Mouse (Mus musculus) erythroblast, embryonic 14.5 days (primary cell): ENCODE measurements at regions not wholly inside any gene's neighbourhood (a gene's known extent, or its start where the extent isn't known, plus 50 kb on each side); places are given as distances from the start of the nearest gene placed in this dataset.

Source experiments
- H3K27me3 ChIP-seq: 2 replicates; pipeline ENCODE4 v1.6.1; 2012; ENCODE audit warnings: inconsistent platforms; ENCODE audit not compliant: control insufficient read depth
- H3K36me3 ChIP-seq: 2 replicates; pipeline ENCODE4 v1.6.1; 2012; ENCODE audit warnings: mild to moderate bottlenecking, inconsistent platforms; ENCODE audit not compliant: control insufficient read depth
- H3K4me1 ChIP-seq: 2 replicates; pipeline ENCODE4 v1.6.1; 2012; ENCODE audit warnings: inconsistent platforms; ENCODE audit not compliant: control insufficient read depth
- H3K4me3 ChIP-seq: replicated peaks from 2 replicates; pipeline ENCODE3; 2012; ENCODE audit warnings: moderate library complexity, mild to moderate bottlenecking, inconsistent platforms
- H3K9me3 ChIP-seq: 2 replicates; pipeline ENCODE4 v1.6.1; 2012; ENCODE audit warnings: low read length, inconsistent platforms, mixed read lengths; ENCODE audit not compliant: control insufficient read depth
- GATA1 ChIP-seq: IDR thresholded peaks from 2 replicates; pipeline ENCODE4 v1.6.1; 2012; ENCODE audit warnings: low read length, inconsistent platforms, mixed read lengths
- TAL1 ChIP-seq: IDR thresholded peaks from 3 replicates; pipeline ENCODE4 v1.6.1; 2012; ENCODE audit warnings: low read length, inconsistent platforms, mixed read lengths

- no peak for TF ChIP-seq TAL1
- TF ChIP-seq GATA1 = no peak
- H3K4me1 ChIP-seq = no peaks in the 10 kb centered on the region
- no peaks in the 10 kb centered on the region for H3K36me3 ChIP-seq
- H3K9me3 ChIP-seq = no peaks in the 10 kb centered on the region
- no peaks in the 10 kb centered on the region; the same call in 1 of the 2 replicates for H3K27me3 ChIP-seq
- no peak overlapping the region for H3K4me3 ChIP-seq
Observed at GRCm38 (mm10) chr10:98592154-98592553, 322.1 kb upstream of the Atp2b1 start.

- Histone ChIP-seq H3K4me1 (no peaks in the 10 kb centered on the region), H3K36me3 (no peaks in the 10 kb centered on the region), H3K27me3 (no peaks in the 10 kb centered on the region; the same call in 1 of the 2 replicates), H3K9me3 (no peaks in the 10 kb centered on the region), H3K4me3 (no peak overlapping the region)
- TF ChIP-seq GATA1 = no peak
- no peak for TF ChIP-seq TAL1
Observed at GRCm38 (mm10) chr10:98593910-98594309, 320.3 kb upstream of the Atp2b1 start.

GRCm38 (mm10) chr10:98608221-98608941 lies 305.8 kb upstream of the Atp2b1 start:
- TF ChIP-seq GATA1 = no peak
- no peak for TF ChIP-seq TAL1
- peaks cover 13% of the 10 kb centered on the region for H3K27me3 ChIP-seq
- no peaks in the 10 kb centered on the region for H3K4me1 ChIP-seq
- H3K36me3 ChIP-seq = no peaks in the 10 kb centered on the region
- no peak overlapping the region for H3K4me3 ChIP-seq
- no peaks in the 10 kb centered on the region for H3K9me3 ChIP-seq

DNA sequence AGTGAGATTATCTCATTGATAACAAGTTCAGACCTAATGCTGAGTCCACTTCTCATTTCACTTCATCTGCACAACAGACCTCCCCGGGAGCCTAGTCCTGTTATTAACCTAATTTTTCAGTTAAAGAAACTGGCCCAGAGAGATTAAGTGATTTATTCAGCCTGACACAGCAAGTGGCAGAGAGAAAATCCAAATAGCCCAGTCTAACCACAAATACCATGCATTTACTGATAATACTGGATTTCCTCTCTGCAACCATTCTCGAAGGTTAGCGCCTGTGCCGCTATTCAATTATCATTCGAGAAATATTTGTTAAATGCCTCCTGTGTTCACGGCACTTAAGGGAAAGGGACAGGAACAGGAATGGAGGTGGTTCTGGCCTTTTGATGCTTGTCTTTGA lies 303.5 kb upstream of the Atp2b1 start:
- no peak overlapping the region for H3K4me3 ChIP-seq
- peaks cover 26% of the 10 kb centered on the region for H3K27me3 ChIP-seq
- no peak for TF ChIP-seq TAL1
- TF ChIP-seq GATA1 = no peak
- no peaks in the 10 kb centered on the region for H3K4me1 ChIP-seq
- H3K9me3 ChIP-seq = no peaks in the 10 kb centered on the region
- no peaks in the 10 kb centered on the region for H3K36me3 ChIP-seq

DNA sequence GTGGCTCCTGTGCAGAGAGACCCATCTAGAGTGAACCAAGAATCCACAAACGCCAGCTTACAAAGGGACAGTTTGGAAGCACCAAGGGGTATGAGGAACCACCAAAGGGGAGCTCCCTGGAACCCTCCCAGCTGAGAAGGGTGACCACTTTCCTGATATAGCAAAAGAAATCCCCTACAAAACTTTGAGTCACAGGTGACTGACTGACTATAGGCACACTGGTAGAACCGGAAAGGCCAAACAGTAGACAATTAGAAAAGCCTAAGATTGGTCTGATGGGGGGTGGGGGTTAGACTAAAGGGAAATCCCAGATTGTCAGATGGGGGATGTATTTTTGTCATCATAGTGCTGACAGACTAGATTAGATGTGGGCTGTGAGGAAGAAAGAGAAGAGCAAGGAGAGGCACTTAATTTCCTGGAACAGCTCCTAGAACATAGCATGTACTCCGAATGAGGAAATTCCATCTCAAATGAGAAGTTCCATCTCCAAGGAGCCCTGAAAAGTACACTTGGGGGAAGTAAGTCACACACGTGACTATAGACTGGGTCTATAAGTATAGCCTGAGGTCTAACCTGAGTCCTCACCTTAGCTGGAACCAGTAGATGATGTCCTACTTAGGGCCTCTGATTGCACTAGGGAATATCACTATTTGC lies 302.4 kb upstream of the Atp2b1 start:
- Histone ChIP-seq H3K27me3 (peaks cover 34% of the 10 kb centered on the region), H3K9me3 (no peaks in the 10 kb centered on the region), H3K36me3 (no peaks in the 10 kb centered on the region), H3K4me1 (no peaks in the 10 kb centered on the region), H3K4me3 (no peak overlapping the region)
- TF ChIP-seq GATA1 (no peak), TAL1 (no peak)

- Histone ChIP-seq H3K4me3 (no peak overlapping the region), H3K27me3 (peaks cover 27% of the 10 kb centered on the region), H3K4me1 (peaks cover 14% of the 10 kb centered on the region), H3K36me3 (no peaks in the 10 kb centered on the region), H3K9me3 (no peaks in the 10 kb centered on the region)
- TF ChIP-seq GATA1 (no peak), TAL1 (no peak)
Observed at GRCm38 (mm10) chr10:98618736-98619525, 295.3 kb upstream of the Atp2b1 start.

DNA sequence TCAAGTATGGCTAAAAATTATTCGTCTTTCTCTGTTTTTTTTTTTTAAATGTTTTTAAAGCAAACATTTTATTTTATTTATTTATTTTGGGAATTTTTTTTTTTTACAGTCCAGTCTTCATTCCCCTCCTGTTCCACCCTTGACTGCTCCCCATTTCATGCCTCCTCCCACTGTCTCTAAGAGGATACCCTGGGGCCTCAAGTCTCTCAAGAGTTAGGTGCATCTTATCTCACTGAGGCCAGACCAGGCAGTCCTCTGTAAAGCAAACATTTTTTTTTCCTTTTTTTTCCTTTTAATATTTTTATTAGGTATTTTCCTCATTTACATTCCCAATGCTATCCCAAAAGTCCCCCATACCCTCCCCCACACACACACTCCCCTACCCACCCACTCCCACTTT lies 290.1 kb upstream of the Atp2b1 start:
- Histone ChIP-seq H3K27me3 (peaks cover 2% of the 10 kb centered on the region; the same call in 1 of the 2 replicates), H3K36me3 (no peaks in the 10 kb centered on the region), H3K4me1 (peaks cover 43% of the 10 kb centered on the region), H3K4me3 (peak overlapping the region; percentile 60), H3K9me3 (no peaks in the 10 kb centered on the region)
- TF ChIP-seq GATA1 (no peak), TAL1 (no peak)

- TF ChIP-seq GATA1 (peak; percentile 64), TAL1 (peak; percentile 75)
- Histone ChIP-seq H3K4me3 (peak overlapping the region; percentile 60), H3K36me3 (no peaks in the 10 kb centered on the region), H3K27me3 (no peaks in the 10 kb centered on the region), H3K9me3 (no peaks in the 10 kb centered on the region), H3K4me1 (peaks cover 43% of the 10 kb centered on the region)
Observed at GRCm38 (mm10) chr10:98624681-98625321, 289.4 kb upstream of the Atp2b1 start.

GRCm38 (mm10) chr10:98628191-98628590 lies 286.0 kb upstream of the Atp2b1 start:
- TF ChIP-seq GATA1 (no peak), TAL1 (no peak)
- peaks cover 37% of the 10 kb centered on the region for H3K4me1 ChIP-seq
- H3K36me3 ChIP-seq = no peaks in the 10 kb centered on the region
- H3K9me3 ChIP-seq = no peaks in the 10 kb centered on the region
- H3K4me3 ChIP-seq = no peak overlapping the region
- H3K27me3 ChIP-seq = peaks cover 4% of the 10 kb centered on the region
